Mouse (Mus musculus): ENCODE data around the gene Lhpp.

GRCm38 (mm10) chr7:132681831-132682230 lies 71.4 kb downstream of the Lhpp start:
- no peak for TF ChIP-seq CTCF (IDR thresholded peaks at IDR 0.05; ENCODE audit: low read depth, low read length)
- TF ChIP-seq GATA2 (IDR thresholded peaks at IDR 0.05; ENCODE audit: borderline replicate concordance, low read depth, low read length) = no peak
- no peak for TF ChIP-seq GATA1 (IDR thresholded peaks at IDR 0.05; ENCODE audit: borderline replicate concordance, low read length)

Data from G1E (cell line).